Mouse (Mus musculus) adrenal gland, postnatal 0 days (tissue): ENCODE data around the gene Xirp2. TPM values are rescaled to one million over a fixed set of nuclear protein-coding genes. Genes with fewer than 3 reads are reported as not detected.

Source experiments
- polyA plus RNA-seq: library from polyadenylated mRNA; unstranded; fragments of >200 nt; fragmentation: Nextera tagmentation; extraction: Ambion mirVana; gene quantifications from 2 replicates; pipeline ENCODE4 v1.2.1, GENCODE M21; 2015

Gene Xirp2
- 0.02 and 0.61 TPM in 2 replicates for polyA plus RNA-seq

GRCm38 (mm10) chr2:67445780-67446179 lies at the start of gene Xirp2:
Gene Xirp2 (plus strand): TSS chr2:67446002.

GRCm38 (mm10) chr2:67413425-67413824 lies 32.4 kb upstream of the Xirp2 start, which contains the start of gene Gm21830:
Gene Gm21830 (plus strand): TSS chr2:67413725.

GRCm38 (mm10) chr2:67433081-67433480 lies 12.7 kb upstream of the Xirp2 start, which contains the start of gene Gm26727:
Gene Gm26727 (minus strand): TSS chr2:67433181.

GRCm38 (mm10) chr2:67565480-67566331 lies 119.9 kb downstream of the Xirp2 start, which contains the start of gene B3galt1:
Gene B3galt1 (plus strand): TSS chr2:67565871.

Other genes starting within 250 kb of the Xirp2 start
- gene Gm21830, start 32.3 kb upstream of the Xirp2 start, polyA plus RNA-seq, result not detected in 2 replicates
- not detected in 2 replicates for gene Gm26727, start 12.8 kb upstream of the Xirp2 start, polyA plus RNA-seq
- gene B3galt1, start 119.9 kb downstream of the Xirp2 start, polyA plus RNA-seq, result 6.3 and 13.2 TPM in 2 replicates